Mouse (Mus musculus) skeletal muscle tissue, postnatal 0 days (tissue): ENCODE measurements around the gene Tusc1. TPM values are rescaled to one million over a fixed set of nuclear protein-coding genes. Genes with fewer than 3 reads are reported as not detected.

Experiments used
- polyA plus RNA-seq: library from polyadenylated mRNA; unstranded; fragments of >200 nt; fragmentation: Nextera tagmentation; extraction: Ambion mirVana; gene quantifications from 2 replicates; pipeline ENCODE4 v1.2.1, GENCODE M21; 2015

The Tusc1 gene
- 6.9 and 8.4 TPM in 2 replicates for polyA plus RNA-seq

GRCm38 (mm10) chr4:93335118-93336003 lies at the start of gene Tusc1:
Tusc1 (minus strand) TSS chr4:93335511.

